Mouse (Mus musculus) thymus, adult 2 months (tissue): Measurements from ENCODE around the gene Tvp23a. TPM values are rescaled to one million over a fixed set of nuclear protein-coding genes. Genes with fewer than 3 reads are reported as not detected.

Experiments
- DNase-seq: peaks from one replicate; pipeline ENCODE4 v3.0.0; 2021
- H3K27ac ChIP-seq: fragments of 200-500 bp; 2 replicates; pipeline ENCODE4 v1.5.1; 2012; ENCODE audit warnings: low read length, control low read depth; ENCODE audit not compliant: control insufficient read depth, insufficient read depth
- H3K27me3 ChIP-seq: fragments of 200-500 bp; 2 replicates; pipeline ENCODE4 v1.6.1; 2012; ENCODE audit warnings: mild to moderate bottlenecking, low read length, moderate library complexity, mixed read lengths; ENCODE audit not compliant: control insufficient read depth, insufficient read depth
- H3K36me3 ChIP-seq: fragments of 200-500 bp; 2 replicates; pipeline ENCODE4 v1.6.1; 2012; ENCODE audit warnings: mild to moderate bottlenecking, low read length, moderate library complexity; ENCODE audit not compliant: control insufficient read depth, insufficient read depth
- H3K4me1 ChIP-seq: fragments of 200-500 bp; replicated peaks from 2 replicates; pipeline ENCODE4 v1.6.1; 2012; ENCODE audit warnings: low read length; ENCODE audit not compliant: control insufficient read depth, insufficient read depth
- H3K4me3 ChIP-seq: fragments of 200-500 bp; 2 replicates; pipeline ENCODE4 v1.5.1; 2012; ENCODE audit warnings: mild to moderate bottlenecking, low read length, control low read depth, moderate library complexity; ENCODE audit not compliant: control insufficient read depth, insufficient read depth
- CTCF ChIP-seq: fragments of 200-500 bp; IDR thresholded peaks from 2 replicates; pipeline ENCODE4 v1.5.1; 2012; ENCODE audit warnings: mild to moderate bottlenecking, control low read depth, low read length, moderate library complexity, borderline replicate concordance; ENCODE audit not compliant: control insufficient read depth, poor library complexity, insufficient read depth; ENCODE audit errors: extremely low read depth
- POLR2A ChIP-seq: fragments of 200-500 bp; IDR thresholded peaks from 2 replicates; pipeline ENCODE4 v1.6.1; 2012; ENCODE audit warnings: mild to moderate bottlenecking, low read length, control low read depth, moderate library complexity; ENCODE audit not compliant: control insufficient read depth, poor library complexity, insufficient read depth; ENCODE audit errors: extremely low read depth
- WGBS: fragments of 180-500 bp; shearing (Covaris S2); methylation state at CpG from one replicate; pipeline ENCODE4 v1.1.7; 2018; 5-methylcytosine and 5-hydroxymethylcytosine counted together
- polyA plus RNA-seq: library from polyadenylated mRNA; depleted of rRNA; stranded (reverse); fragments of >200 nt; gene quantifications from 2 replicates; pipeline ENCODE4 v1.2.3, GENCODE M21; 2012; rRNA removed

The Tvp23a gene
- polyA plus RNA-seq = 3.2 and 3.7 TPM in 2 replicates

DNA sequence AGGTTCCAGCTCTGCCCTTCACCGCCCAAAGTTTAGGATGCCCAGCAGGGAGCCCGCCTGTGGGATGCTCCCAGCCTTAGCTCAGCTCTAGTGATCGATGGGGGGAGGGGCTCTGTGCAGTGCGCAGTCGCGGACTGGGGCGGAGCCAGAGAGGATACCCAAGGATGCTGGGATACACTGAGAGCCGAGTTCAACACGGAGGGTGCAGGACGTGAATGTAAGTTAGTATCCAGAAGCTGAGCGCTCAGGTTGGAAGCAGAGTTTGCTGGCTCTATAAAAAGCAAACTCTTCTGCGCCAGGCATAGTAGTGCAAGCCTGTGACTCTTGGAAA is at the start of gene Tvp23a:
Gene Tvp23a (minus strand): TSS at position 99 of the 331 bp plus-strand sequence.
- WGBS = 84% methylated on average over 12 of the region's 12 CpGs
- Histone ChIP-seq H3K4me3 (no peak within 1 kb of the TSS), H3K4me1 (no peaks in the 10 kb centered on the region; the same call in 1 of the 2 replicates), H3K27me3 (no peaks in the 10 kb centered on the region), H3K27ac (no peak within 1 kb of the TSS), H3K36me3 (no peaks in the 10 kb centered on the region)
- no peak for DNase-seq
- TF ChIP-seq CTCF (no peak), POLR2A (no peak)

DNA sequence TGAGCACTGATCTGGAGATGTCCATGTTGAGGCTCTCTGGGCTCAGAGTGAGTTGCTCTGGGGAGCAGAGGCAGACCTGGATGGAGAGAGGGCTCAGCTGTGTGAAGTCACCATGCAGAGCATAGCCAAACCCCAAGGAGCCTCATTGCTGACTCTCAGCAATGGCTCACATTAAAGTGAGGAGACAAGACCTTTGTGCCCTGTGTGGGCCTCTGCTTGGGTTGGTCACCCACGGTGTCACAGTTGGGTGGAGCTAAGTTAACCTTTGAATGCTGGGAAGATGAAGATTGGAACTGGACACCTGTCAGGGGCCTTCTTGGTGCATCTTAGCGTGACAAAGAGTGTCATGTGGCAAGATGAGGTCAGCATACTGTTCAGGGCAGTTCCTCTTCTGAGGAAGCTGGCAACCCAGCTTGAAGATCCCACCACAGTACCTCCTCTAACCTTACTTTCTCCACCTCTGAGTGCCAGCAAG is 48.7 kb upstream of the Tvp23a start:
- Histone ChIP-seq H3K4me1 (0 out of 2 replicates have a peak, but pooled peaks cover 2% of the 10 kb centered on the region), H3K36me3 (no peaks in the 10 kb centered on the region), H3K27me3 (no peaks in the 10 kb centered on the region), H3K4me3 (no peak overlapping the region), H3K27ac (no peak overlapping the region)
- DNase-seq = no peak
- TF ChIP-seq CTCF (no peak), POLR2A (no peak)
- whole genome bisulfite sequencing = 40% methylated on average over 2 of the region's 2 CpGs

DNA sequence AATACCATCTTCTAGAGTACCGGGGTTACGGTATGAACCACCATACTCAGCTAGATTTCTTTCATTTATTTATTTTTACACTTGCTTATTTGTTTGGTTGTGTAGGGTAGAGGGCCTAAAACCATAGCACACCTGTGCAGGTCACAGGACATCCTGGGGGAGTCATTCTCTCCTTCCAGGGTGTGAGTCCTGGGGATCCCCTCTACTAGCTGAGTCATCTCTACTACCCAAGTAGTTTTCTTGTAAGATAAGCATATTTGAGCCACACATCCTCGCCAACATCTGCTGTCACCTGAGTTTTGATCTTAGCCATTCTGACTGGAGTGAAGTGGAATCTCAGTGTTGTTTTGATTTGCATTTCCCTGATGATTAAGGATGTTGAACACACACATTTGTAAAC is 45.4 kb upstream of the Tvp23a start:
- 89% methylated on average over 3 of the region's 3 CpGs for WGBS
- TF ChIP-seq POLR2A (no peak), CTCF (no peak)

DNA sequence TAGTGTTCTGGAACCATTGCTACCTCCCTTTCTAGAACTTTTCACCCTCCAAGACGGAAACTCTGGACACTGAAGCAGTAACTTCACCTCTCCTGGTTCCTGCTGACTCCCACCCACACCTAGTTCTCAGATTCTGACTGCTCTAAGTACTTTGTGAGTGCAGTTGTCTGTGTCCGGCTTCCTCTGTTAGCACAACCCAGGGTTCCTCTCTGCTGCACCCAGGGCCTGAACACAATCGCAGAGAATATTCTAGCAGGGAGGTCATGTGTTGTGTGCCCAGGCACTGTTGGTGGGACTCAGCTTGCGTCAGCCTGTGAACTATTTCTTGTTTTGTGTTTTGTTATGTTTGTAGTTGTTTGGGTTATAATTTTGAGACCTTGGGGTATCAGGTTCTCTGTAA is 44.6 kb upstream of the Tvp23a start:
- H3K27ac ChIP-seq = no peak overlapping the region
- 0 out of 2 replicates have a peak, but pooled peaks cover 4% of the 10 kb centered on the region for H3K4me1 ChIP-seq
- H3K36me3 ChIP-seq = no peaks in the 10 kb centered on the region
- WGBS = 89% methylated on average over 4 of the region's 4 CpGs
- no peak for DNase-seq
- TF ChIP-seq CTCF (no peak), POLR2A (no peak)
- no peaks in the 10 kb centered on the region for H3K27me3 ChIP-seq
- no peak overlapping the region for H3K4me3 ChIP-seq

More for the DNA sequence above, 45.4 kb upstream of the Tvp23a start:
- Histone ChIP-seq H3K27ac (no peak overlapping the region), H3K36me3 (no peaks in the 10 kb centered on the region), H3K4me3 (no peak overlapping the region), H3K27me3 (no peaks in the 10 kb centered on the region), H3K4me1 (0 out of 2 replicates have a peak, but pooled peaks cover 4% of the 10 kb centered on the region)
- DNase-seq = no peak

DNA sequence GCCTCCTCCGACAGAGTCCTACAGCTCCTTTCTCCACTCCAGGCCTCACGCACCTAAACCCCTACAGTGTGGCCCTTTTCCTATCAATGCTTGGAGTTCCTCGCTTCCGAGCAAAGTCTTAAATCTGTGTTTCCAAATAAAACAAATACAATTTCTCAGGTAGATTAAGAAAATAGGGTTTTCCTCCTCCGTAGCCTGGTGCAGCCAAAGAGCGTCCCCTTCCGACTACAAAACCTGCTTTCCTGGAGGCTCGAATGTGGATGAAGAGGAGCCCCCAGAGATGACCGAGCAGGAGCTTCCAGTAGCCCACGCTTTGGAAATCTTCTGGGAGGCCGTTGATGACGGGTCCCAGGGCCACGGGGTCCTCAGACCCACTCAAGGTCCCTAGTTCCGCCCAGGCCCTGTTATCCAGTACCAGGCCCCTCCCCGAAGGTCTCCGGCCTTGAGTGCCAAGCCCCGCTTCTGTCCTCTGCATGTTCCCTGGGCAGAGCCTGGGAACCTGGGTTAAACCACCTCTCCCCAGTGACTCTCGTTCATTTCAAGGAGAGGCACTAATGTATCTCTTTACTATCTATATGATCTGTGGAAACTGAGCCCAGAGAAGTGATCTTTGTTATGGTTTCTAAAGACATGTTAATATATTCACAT is 43.5 kb upstream of the Tvp23a start:
- Histone ChIP-seq H3K4me3 (peak overlapping the region; percentile 1; the same call in 1 of the 2 replicates), H3K27ac (no peak overlapping the region)
- WGBS = 94% methylated on average over 18 of the region's 18 CpGs

DNA sequence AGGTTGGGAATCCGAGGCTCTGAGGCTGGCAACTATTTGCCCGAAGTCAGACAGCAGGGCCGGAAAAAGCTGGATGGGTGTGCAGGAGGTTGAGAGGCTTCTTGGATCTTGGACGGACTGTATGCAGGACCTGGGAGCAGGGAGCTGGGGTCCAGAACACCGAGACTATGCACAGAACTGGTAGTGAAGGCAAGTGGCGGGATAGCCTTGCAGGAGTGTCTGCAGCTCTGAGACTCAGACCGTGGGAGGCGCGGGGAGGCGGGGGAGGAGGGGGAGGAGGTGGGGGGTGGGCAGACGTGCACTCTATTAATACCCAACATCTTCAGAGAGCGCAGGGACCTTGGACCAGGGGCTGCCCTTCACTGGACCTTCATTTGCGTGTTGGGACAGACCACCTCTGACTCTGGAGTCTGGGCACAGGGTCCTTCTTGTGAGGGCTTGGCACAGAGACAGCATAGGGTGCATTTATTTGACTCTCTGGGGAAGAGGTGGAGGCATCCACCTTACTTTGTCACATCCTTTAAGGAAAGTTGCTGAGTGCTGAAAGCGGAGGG is 42.8 kb upstream of the Tvp23a start:
- 37% methylated on average over 14 of the region's 14 CpGs for WGBS
- no peak for TF ChIP-seq CTCF
- TF ChIP-seq POLR2A = no peak
- Histone ChIP-seq H3K4me1 (0 out of 2 replicates have a peak, but pooled peaks cover 4% of the 10 kb centered on the region), H3K36me3 (no peaks in the 10 kb centered on the region), H3K27ac (no peak overlapping the region), H3K4me3 (peak overlapping the region; percentile 27), H3K27me3 (no peaks in the 10 kb centered on the region)
- no peak for DNase-seq

More for the DNA sequence above, 43.5 kb upstream of the Tvp23a start:
- Histone ChIP-seq H3K4me1 (0 out of 2 replicates have a peak, but pooled peaks cover 4% of the 10 kb centered on the region), H3K36me3 (no peaks in the 10 kb centered on the region), H3K27me3 (no peaks in the 10 kb centered on the region)
- DNase-seq = no peak
- TF ChIP-seq POLR2A (no peak), CTCF (no peak)

DNA sequence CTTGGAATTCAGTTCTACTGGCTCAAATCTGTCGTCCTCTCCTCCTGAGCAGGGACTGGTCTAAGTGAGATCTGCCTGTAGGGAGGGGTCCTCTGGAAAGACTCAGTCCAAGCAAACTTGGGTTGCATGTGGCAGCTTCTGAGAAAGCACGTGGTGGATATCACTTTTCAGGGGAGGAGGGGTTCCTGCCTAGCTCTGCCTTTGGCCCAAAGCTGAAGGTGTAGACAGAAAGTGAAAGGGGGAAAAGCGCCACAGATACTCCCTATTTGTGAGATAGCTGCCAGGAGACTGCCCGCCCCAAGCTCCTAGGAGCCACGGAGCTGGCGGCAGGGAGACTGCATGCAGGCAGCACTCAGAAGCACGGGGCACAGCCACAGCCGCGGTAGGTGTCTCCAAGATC is 42.3 kb upstream of the Tvp23a start:
- H3K27me3 ChIP-seq = no peaks in the 10 kb centered on the region
- no peaks in the 10 kb centered on the region for H3K36me3 ChIP-seq
- H3K27ac ChIP-seq = no peak overlapping the region
- DNase-seq = no peak
- TF ChIP-seq CTCF (no peak), POLR2A (no peak)
- H3K4me1 ChIP-seq = 0 out of 2 replicates have a peak, but pooled peaks cover 4% of the 10 kb centered on the region
- peak overlapping the region; percentile 27 for H3K4me3 ChIP-seq
- 6% methylated on average over 9 of the region's 9 CpGs for WGBS
